ENCODE assay signal across 1 mouse cellular context in the genomic region with DNA sequence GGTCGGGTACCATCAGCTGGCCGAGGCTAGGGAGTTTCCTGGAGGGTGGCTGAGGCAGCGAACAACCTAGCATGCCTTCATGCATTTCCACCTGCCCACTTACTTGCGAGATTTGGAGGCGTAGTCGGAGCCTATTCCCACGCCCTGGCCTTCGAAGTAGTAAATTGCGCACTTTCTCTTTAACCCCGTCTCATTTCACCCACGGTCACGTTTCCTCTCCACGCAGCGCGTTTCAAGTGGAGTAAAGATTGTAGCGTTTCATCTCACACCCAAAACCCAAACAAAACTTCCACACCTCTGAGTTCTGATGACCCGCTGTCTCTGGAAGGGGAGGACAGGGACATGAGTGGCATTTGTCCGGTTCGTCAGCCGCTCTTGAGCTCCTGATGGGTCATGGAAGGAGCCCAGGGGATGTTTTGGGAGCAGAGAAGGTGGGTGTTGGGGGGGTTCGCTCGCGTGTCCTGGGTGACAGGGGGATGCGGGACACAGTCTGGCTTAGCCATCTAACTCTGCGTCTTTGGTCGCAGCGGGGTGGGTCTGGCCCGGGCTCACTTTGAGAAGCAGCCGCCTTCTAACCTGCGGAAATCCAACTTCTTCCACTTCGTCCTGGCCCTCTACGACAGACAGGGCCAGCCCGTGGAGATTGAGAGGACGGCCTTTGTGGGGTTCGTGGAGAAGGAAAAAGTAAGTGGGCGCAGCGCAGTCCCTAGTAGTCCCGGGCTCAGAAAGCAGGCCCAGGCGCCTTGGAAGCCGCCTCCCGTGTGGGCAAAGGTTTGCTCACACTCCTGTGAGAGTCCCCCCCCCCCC.
TF ChIP-seq lines count a peak whose summit lies in the region.

No protein-coding gene starts in this region.

TF ChIP-seq in CH12.LX, 34 proteins besides CTCF, POLR2A, EP300 and RAD21 (continued from another document):
- TF ChIP-seq MYC (IDR thresholded peaks at IDR 0.05; ENCODE audit: low read depth, low read length) (0 out of 2 replicates have a peak, but pooled peaks have one; percentile 20), MXI1 (IDR thresholded peaks at IDR 0.05; ENCODE audit: low read depth, low read length) (peak; percentile 85), SMC3 (IDR thresholded peaks at IDR 0.05; ENCODE audit: low read depth, low read length) (no peak)
